ENCODE assay signal across 14 mouse cellular contexts in the genomic region with DNA sequence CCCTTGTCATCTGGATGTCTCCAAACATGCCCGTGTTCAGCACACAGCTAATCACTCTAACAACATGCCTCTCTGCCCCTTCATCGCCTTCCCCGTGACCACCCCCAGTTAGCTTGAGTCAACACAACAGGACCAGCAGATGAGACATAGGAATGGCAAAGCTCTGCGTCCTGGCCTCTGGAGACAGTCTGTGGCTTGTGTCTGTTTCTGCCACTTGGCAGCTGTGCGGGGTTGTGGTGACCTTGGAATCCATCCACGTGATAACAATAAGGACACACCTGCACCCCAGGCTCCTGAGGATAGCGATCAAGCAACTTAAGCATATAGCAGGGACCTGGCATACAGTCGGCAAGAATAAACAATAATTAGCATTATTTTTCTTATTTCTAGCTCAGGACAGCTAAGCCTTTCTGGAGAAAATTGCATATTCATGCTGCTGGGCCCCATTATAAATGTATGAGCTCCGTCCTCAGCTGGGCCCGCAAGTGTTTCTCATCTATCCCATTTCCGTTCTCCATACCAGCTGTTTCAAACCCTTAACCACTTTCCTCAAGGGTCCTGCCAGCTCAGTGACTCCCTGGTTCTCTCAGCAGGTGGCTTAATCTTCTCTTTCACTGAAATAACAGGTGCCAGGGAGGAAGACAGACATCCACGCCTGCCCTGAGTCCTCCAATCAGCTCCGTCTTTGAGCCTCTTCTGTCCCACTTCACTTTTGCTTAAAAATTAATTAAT. TPM values are rescaled to one million over a fixed set of nuclear protein-coding genes. Genes with fewer than 3 reads are reported as not detected.
DNase-seq lines count a peak whose midpoint lies in the region; ATAC-seq and TF ChIP-seq lines count a peak whose summit lies in the region.
"Had no signal": no experiment of that assay in that cellular context is flagged by ENCODE, and none has a peak within 500 bp of the region (broad histone marks: within the 10 kb centered on the region; RNA-seq: fewer than 3 reads in every experiment).

No protein-coding gene starts in this region.

- peaks cover 12% of the 10 kb centered on the region for H3K4me1 ChIP-seq in forebrain, embryonic 12.5 days
- no peaks in the 10 kb centered on the region for H3K4me1 ChIP-seq in forebrain, embryonic 11.5 days (replicated peaks; ENCODE audit: control insufficient read depth, insufficient read depth, low read length)
- peaks cover 13% of the 10 kb centered on the region for H3K4me1 ChIP-seq in hindbrain, embryonic 12.5 days
- H3K4me1 ChIP-seq in midbrain, postnatal 0 days (ENCODE audit: insufficient read depth, low read length), result peaks cover 4% of the 10 kb centered on the region; the same call in 1 of the 2 replicates

- H3K4me2 ChIP-seq in forebrain, embryonic 12.5 days, result no peak overlapping the region
- H3K4me2 ChIP-seq in forebrain, embryonic 11.5 days (ENCODE audit: low read depth, low read length, severe bottlenecking), result no peak overlapping the region
- no peak overlapping the region; the same call in 1 of the 2 replicates for H3K4me2 ChIP-seq in hindbrain, embryonic 12.5 days (replicated peaks)
- no peak overlapping the region for H3K4me2 ChIP-seq in midbrain, postnatal 0 days (ENCODE audit: low read depth, low read length, poor library complexity, severe bottlenecking)
- H3K4me2 ChIP-seq: heart, embryonic 11.5 days; limb, embryonic 12.5 days had no signal

- peak; percentile 49; the same call in 1 of the 2 replicates for ATAC-seq in forebrain, embryonic 12.5 days (ENCODE audit: low FRiP score)
- no peak for ATAC-seq in forebrain, embryonic 11.5 days (replicated peaks; ENCODE audit: low FRiP score)
- ATAC-seq in hindbrain, embryonic 12.5 days (ENCODE audit: low FRiP score), result peak; percentile 82
- peak; percentile 44; the same call in 1 of the 2 replicates for ATAC-seq in midbrain, postnatal 0 days (ENCODE audit: low FRiP score)
- no peak for ATAC-seq in activated CD4-positive, CD25-positive, alpha-beta regulatory T cell, adult 4 months
- ATAC-seq: intestine, postnatal 0 days had no signal

- no peak overlapping the region; the same call in 1 of the 2 replicates for H3K9ac ChIP-seq in forebrain, embryonic 12.5 days
- no peak overlapping the region for H3K9ac ChIP-seq in forebrain, embryonic 11.5 days (ENCODE audit: low read length)
- H3K9ac ChIP-seq in hindbrain, embryonic 12.5 days, result no peak overlapping the region
- H3K9ac ChIP-seq in midbrain, postnatal 0 days (replicated peaks; ENCODE audit: low read length, poor library complexity, severe bottlenecking), result no peak overlapping the region
- H3K9ac ChIP-seq: limb, embryonic 12.5 days had no signal

- H3K4me3 ChIP-seq in forebrain, embryonic 12.5 days (replicated peaks), result no peak overlapping the region
- H3K4me3 ChIP-seq in forebrain, embryonic 11.5 days (ENCODE audit: low read depth, low read length), result no peak overlapping the region
- H3K4me3 ChIP-seq in hindbrain, embryonic 12.5 days, result no peak overlapping the region
- no peak overlapping the region for H3K4me3 ChIP-seq in midbrain, postnatal 0 days (ENCODE audit: low read depth, low read length)
- H3K4me3 ChIP-seq: limb, embryonic 12.5 days had no signal

- 63% methylated on average over 13 of the region's 13 CpGs for WGBS in forebrain, embryonic 12.5 days
- WGBS in forebrain, embryonic 11.5 days, result 72% methylated on average over 13 of the region's 13 CpGs
- WGBS in hindbrain, embryonic 12.5 days, result 48% methylated on average over 13 of the region's 13 CpGs
- 37% methylated on average over 13 of the region's 13 CpGs for whole genome bisulfite sequencing in midbrain, postnatal 0 days

- no peaks in the 10 kb centered on the region for H3K27me3 ChIP-seq in forebrain, embryonic 12.5 days
- H3K27me3 ChIP-seq in forebrain, embryonic 11.5 days (ENCODE audit: control insufficient read depth, insufficient read depth, low read length), result no peaks in the 10 kb centered on the region
- H3K27me3 ChIP-seq in hindbrain, embryonic 12.5 days, result no peaks in the 10 kb centered on the region
- no peaks in the 10 kb centered on the region for H3K27me3 ChIP-seq in midbrain, postnatal 0 days (ENCODE audit: insufficient read depth, low read length)
- H3K27me3 ChIP-seq: limb, embryonic 12.5 days had no signal

- H3K36me3 ChIP-seq in forebrain, embryonic 12.5 days (replicated peaks), result no peaks in the 10 kb centered on the region
- no peaks in the 10 kb centered on the region for H3K36me3 ChIP-seq in forebrain, embryonic 11.5 days (ENCODE audit: control insufficient read depth, insufficient read depth, low read length)
- H3K36me3 ChIP-seq in hindbrain, embryonic 12.5 days, result no peaks in the 10 kb centered on the region
- H3K36me3 ChIP-seq in midbrain, postnatal 0 days (ENCODE audit: insufficient read depth, low read length), result no peaks in the 10 kb centered on the region
- H3K36me3 ChIP-seq: limb, embryonic 12.5 days had no signal

- no peak for DNase-seq in forebrain, embryonic 11.5 days (ENCODE audit: low spot score)
- DNase-seq in R1 (ENCODE audit: low read depth, low spot score), result peak; percentile 34
- DNase-seq in midbrain, postnatal 0 days (ENCODE audit: low spot score), result peak; percentile 31
- no peak for DNase-seq in adrenal gland, adult 2 months
- DNase-seq in spleen, postnatal 4 days (ENCODE audit: low spot score in 2 of 2), result no peak
- DNase-seq: adrenal gland, postnatal 10 days; embryo, embryonic 11 days; lung, postnatal 14 days had no signal

- TF ChIP-seq CTCF in midbrain, postnatal 0 days (IDR thresholded peaks at IDR 0.05), result no peak

- no peak overlapping the region for H3K27ac ChIP-seq in forebrain, embryonic 12.5 days
- no peak overlapping the region for H3K27ac ChIP-seq in forebrain, embryonic 11.5 days (ENCODE audit: low read depth, low read length)
- peak overlapping the region; percentile 55; the same call in 1 of the 2 replicates for H3K27ac ChIP-seq in hindbrain, embryonic 12.5 days
- no peak overlapping the region for H3K27ac ChIP-seq in midbrain, postnatal 0 days (ENCODE audit: low read depth, low read length)
- H3K27ac ChIP-seq: limb, embryonic 12.5 days had no signal

- H3K9me3 ChIP-seq in forebrain, embryonic 12.5 days, result no peaks in the 10 kb centered on the region
- H3K9me3 ChIP-seq in forebrain, embryonic 11.5 days (ENCODE audit: control insufficient read depth, low read length), result no peaks in the 10 kb centered on the region
- 0 out of 2 replicates have a peak, but pooled peaks cover 3% of the 10 kb centered on the region for H3K9me3 ChIP-seq in hindbrain, embryonic 12.5 days (replicated peaks)
- H3K9me3 ChIP-seq in midbrain, postnatal 0 days (ENCODE audit: low read length), result no peaks in the 10 kb centered on the region

RNA-seq across cellular contexts. Expression of gene Lef1, which starts 55.9 kb away (rescaled TPM):
- 48.5 and 55.1 TPM in 2 replicates for polyA plus RNA-seq in forebrain, embryonic 12.5 days (2016; fragmentation: Nextera tagmentation; extraction: Ambion mirVana)
- 60.8 and 70.0 TPM in 2 replicates for polyA plus RNA-seq in forebrain, embryonic 11.5 days (2014; fragmentation: Nextera tagmentation; extraction: Ambion mirVana)
- 31.9 and 33.6 TPM in 2 replicates for polyA plus RNA-seq in hindbrain, embryonic 12.5 days (2016; fragmentation: Nextera tagmentation; extraction: Ambion mirVana)
- total RNA-seq in midbrain, postnatal 0 days (2014; rRNA removed), result 42.0 and 48.6 TPM in 2 replicates
- 50.4 and 52.0 TPM in 2 replicates for polyA plus RNA-seq in midbrain, postnatal 0 days (2015; fragmentation: Nextera tagmentation; extraction: Ambion mirVana)
- 10 to 100 TPM in 1 of 2 experiments, 1 to 10 TPM in 1; 10.0 to 11.7 TPM for total RNA-seq in adrenal gland, adult 2 months (2021)
- polyA plus RNA-seq in adrenal gland, adult 2 months (2012; rRNA removed), result 9.6 and 10.9 TPM in 2 replicates
- 100 to 1,000 TPM; 175 to 182 TPM for polyA plus RNA-seq in activated CD4-positive, CD25-positive, alpha-beta regulatory T cell, adult 4 months (2017; shearing (Covaris generic))

Comparison
In these comparisons a context has a peak if more than half of its experiments do, and no peak if none do; other contexts are left out.
1. ATAC-seq: peak in forebrain, embryonic 12.5 days (single experiment), hindbrain, embryonic 12.5 days (single experiment) and midbrain, postnatal 0 days (single experiment); none in forebrain, embryonic 11.5 days (single experiment) and activated CD4-positive, CD25-positive, alpha-beta regulatory T cell, adult 4 months (single experiment).
2. DNase-seq: peak in R1 (single experiment) and midbrain, postnatal 0 days (single experiment); none in forebrain, embryonic 11.5 days (single experiment), adrenal gland, adult 2 months (single experiment) and spleen, postnatal 4 days (0 of 2).